Mouse (Mus musculus) G1E (cell line): ENCODE data around the gene Arl5c. TPM values are rescaled to one million over a fixed set of nuclear protein-coding genes. Genes with fewer than 3 reads are reported as not detected.

Experiments
- ATAC-seq: 2 replicates; pipeline ENCODE4 v1.8.0; 2016; ENCODE audit warnings: mild to moderate bottlenecking; ENCODE audit not compliant: insufficient number of reproducible peaks, poor library complexity, low FRiP score, severe bottlenecking; ENCODE audit errors: extremely low read depth
- DNase-seq: peaks from one replicate; pipeline ENCODE4 v3.0.0; 2012; ENCODE audit warnings: low spot score
- H3K27me3 ChIP-seq: 2 replicates; pipeline ENCODE4 v1.6.1; 2012; ENCODE audit warnings: mild to moderate bottlenecking, low read length, inconsistent platforms; ENCODE audit not compliant: insufficient read depth
- H3K36me3 ChIP-seq: replicated peaks from 2 replicates; pipeline ENCODE3; 2012; ENCODE audit warnings: mild to moderate bottlenecking, inconsistent platforms
- H3K4me1 ChIP-seq: 2 replicates; pipeline ENCODE4 v1.6.1; 2012; ENCODE audit warnings: low read depth, low read length, inconsistent platforms, mixed read lengths; ENCODE audit not compliant: insufficient read depth
- H3K4me3 ChIP-seq: 2 replicates; pipeline ENCODE4 v1.5.1; 2012; ENCODE audit warnings: low read depth, mild to moderate bottlenecking, inconsistent platforms, low read length, moderate library complexity, mixed read lengths
- H3K9me3 ChIP-seq: replicated peaks from 2 replicates; pipeline ENCODE4 v1.6.1; 2012; ENCODE audit warnings: inconsistent platforms
- CTCF ChIP-seq: IDR thresholded peaks from 2 replicates; pipeline ENCODE4 v1.5.1; 2012; ENCODE audit warnings: low read depth, low read length, inconsistent platforms, mixed read lengths
- GATA1 ChIP-seq: IDR thresholded peaks from 2 replicates; pipeline ENCODE4 v1.6.1; 2012; ENCODE audit warnings: borderline replicate concordance, low read length, inconsistent platforms, mixed read lengths
- GATA2 ChIP-seq: IDR thresholded peaks from 2 replicates; pipeline ENCODE4 v1.6.1; 2012; ENCODE audit warnings: low read depth, low read length, inconsistent platforms, borderline replicate concordance
- POLR2AphosphoS5 ChIP-seq: IDR thresholded peaks from 2 replicates; pipeline ENCODE4 v1.6.1; 2012; ENCODE audit warnings: low read depth, low read length, inconsistent platforms; ENCODE audit not compliant: insufficient replicate concordance
- TAL1 ChIP-seq: conservative IDR thresholded peaks from 2 replicates; pipeline ENCODE4 v1.6.1; 2012; ENCODE audit warnings: low read depth, low read length, inconsistent platforms, mixed read lengths
- polyA plus RNA-seq: library from polyadenylated mRNA; stranded (reverse); fragments of >175 nt; gene quantifications from 2 replicates; pipeline ENCODE4 v1.2.3, GENCODE M21; 2012
- total RNA-seq, 2 experiments: library from RNA; stranded (forward) in 1 of 2; stranded (reverse) in 1 of 2; fragments of 200-1000 nt in 1 of 2; fragments of >200 nt in 1 of 2; fragmentation: Nextera tagmentation in 1 of 2; gene quantifications; 2 replicates each; pipeline ENCODE4 v1.2.3; 2014 to 2017

Gene Arl5c
- total and polyA plus RNA-seq, 3 experiments: 0.44 TPM; not detected in 2

DNA sequence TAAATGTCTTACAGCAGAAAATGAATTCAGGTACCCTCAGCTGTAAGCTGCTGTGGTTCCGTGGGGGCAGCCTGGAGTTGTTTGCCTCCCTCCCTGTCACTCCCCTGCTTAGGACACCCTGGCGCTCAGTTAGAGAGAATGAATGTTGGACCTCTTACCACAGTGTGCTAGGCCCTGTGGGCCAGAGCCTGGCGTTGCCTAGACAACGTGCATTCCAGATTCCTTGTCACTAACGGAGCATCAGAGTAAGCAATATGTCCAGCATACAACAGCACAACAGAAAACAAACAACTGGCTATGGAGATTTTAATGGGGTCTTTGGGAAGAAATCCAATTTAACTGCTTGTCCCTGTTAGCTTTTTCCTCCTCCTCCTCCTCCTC, 36.7 kb downstream of the Arl5c start:
- peaks cover 41% of the 10 kb centered on the region for H3K4me1 ChIP-seq

DNA sequence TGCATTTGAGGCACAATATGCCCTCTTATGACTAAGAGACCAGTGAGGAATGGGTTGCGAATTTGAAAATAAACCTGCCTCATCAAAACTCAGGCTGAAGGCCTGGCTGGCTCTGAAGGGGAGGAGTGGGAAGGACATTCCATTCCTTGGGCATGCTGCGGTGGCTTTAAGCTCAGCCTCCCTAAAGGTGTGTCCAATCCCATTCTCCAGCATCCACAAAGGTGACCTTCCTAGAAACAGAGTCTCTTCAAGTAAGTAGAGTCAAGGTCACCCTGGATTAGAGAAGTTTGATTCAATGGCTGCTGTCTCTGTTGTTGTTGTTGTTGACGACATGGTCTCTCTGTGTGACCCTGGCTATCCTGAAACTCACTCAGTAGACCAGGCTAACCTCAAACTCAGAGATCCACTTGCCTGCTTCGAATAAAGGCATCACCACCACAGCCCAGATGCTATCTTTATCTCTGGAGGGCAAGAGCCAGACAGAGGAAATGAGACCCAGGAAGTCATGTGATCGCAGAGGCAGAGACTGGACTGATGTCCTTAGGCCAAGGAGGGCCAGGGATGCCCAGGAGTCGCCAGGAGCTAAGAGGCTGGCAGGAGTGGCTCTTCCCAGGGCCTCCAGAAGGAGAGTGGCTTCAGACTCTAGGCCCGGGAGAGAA, 37.2 kb downstream of the Arl5c start:
- DNase-seq: no peak

More for the DNA sequence above, 36.7 kb downstream of the Arl5c start:
- DNase-seq (no peak), ATAC-seq (no peak)
- Histone ChIP-seq H3K36me3 (peaks cover 7% of the 10 kb centered on the region), H3K27me3 (peaks cover 7% of the 10 kb centered on the region; the same call in 1 of the 2 replicates), H3K4me3 (no peak overlapping the region), H3K9me3 (no peaks in the 10 kb centered on the region)
- TF ChIP-seq CTCF (no peak), GATA2 (no peak)

DNA sequence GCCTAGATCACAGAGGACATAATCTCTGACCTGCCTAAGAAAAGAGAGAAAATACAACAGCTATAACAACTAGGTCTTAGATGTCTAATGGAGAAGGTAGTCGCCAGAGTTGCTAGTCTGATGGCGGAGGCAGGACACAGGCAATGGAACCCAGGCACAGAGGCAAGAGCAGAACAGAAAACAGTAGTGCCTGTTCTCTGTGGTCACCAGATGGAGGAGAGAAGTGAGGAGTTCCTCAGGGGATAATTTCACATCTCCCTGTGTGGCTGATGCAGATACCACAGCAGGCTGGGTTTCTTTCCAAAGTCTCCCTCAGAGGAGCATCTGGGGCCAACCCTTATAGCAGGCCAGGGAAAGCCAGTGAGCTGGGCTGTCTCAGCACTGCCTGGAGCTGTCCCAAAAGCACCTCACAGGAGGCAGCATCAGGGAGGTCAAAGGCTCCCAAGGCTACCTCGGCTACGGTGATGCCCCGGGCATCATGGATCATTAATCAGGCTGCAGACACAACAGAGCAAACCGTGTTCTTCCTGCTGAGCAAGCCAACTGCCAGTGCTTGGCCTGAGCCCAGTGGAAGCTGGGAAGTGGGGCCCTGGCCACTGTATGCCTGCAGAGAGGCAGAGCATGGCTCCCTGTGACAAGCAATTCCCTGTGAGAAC, 38.9 kb downstream of the Arl5c start:
- no peaks in the 10 kb centered on the region for H3K27me3 ChIP-seq
- peaks cover 16% of the 10 kb centered on the region for H3K36me3 ChIP-seq
- H3K4me1 ChIP-seq: peaks cover 46% of the 10 kb centered on the region
- ATAC-seq: no peak
- no peaks in the 10 kb centered on the region for H3K9me3 ChIP-seq
- DNase-seq: no peak
- no peak for TF ChIP-seq TAL1
- no peak for TF ChIP-seq GATA2
- no peak for TF ChIP-seq CTCF
- TF ChIP-seq POLR2AphosphoS5: no peak
- TF ChIP-seq GATA1: no peak
- H3K4me3 ChIP-seq: no peak overlapping the region

More for the DNA sequence above, 37.2 kb downstream of the Arl5c start:
- Histone ChIP-seq H3K27me3 (peaks cover 3% of the 10 kb centered on the region; the same call in 1 of the 2 replicates), H3K9me3 (no peaks in the 10 kb centered on the region), H3K36me3 (peaks cover 9% of the 10 kb centered on the region), H3K4me3 (no peak overlapping the region), H3K4me1 (peaks cover 46% of the 10 kb centered on the region)
- TF ChIP-seq CTCF: no peak
- TF ChIP-seq TAL1: no peak
- TF ChIP-seq GATA2: no peak
- TF ChIP-seq GATA1: no peak
- no peak for TF ChIP-seq POLR2AphosphoS5
- 0 out of 2 replicates have a peak, but pooled peaks have one; percentile 15 for ATAC-seq

DNA sequence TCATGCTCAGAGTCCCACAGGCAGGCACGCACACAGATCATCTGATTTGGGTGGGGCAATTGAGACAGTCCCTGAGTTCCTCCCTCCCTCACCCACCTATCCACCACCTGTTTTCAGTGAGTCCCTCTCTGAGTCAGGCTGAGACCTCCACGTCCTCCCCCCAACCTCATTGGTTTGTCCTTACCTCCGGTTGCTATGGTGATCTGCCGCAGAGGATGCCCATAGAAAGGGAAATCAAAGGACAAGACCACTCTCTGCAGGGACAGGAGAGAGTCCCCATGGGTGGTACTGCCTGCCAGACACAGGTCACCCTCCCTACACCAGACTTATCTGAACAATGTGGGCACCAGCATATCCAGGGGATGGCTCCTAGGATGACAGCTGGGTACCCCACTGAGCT, 40.1 kb downstream of the Arl5c start:
- H3K4me3 ChIP-seq: no peak overlapping the region
- no peaks in the 10 kb centered on the region for H3K27me3 ChIP-seq
- no peak for ATAC-seq
- H3K9me3 ChIP-seq: no peaks in the 10 kb centered on the region
- peaks cover 20% of the 10 kb centered on the region for H3K36me3 ChIP-seq
- H3K4me1 ChIP-seq: peaks cover 51% of the 10 kb centered on the region
- TF ChIP-seq CTCF (no peak), POLR2AphosphoS5 (no peak), GATA1 (no peak), GATA2 (no peak), TAL1 (no peak)
- no peak for DNase-seq

GRCm38 (mm10) chr11:97955146-97955902, 40.7 kb downstream of the Arl5c start:
- no peak for TF ChIP-seq POLR2AphosphoS5
- TF ChIP-seq GATA1: no peak
- TF ChIP-seq CTCF: no peak
- TF ChIP-seq TAL1: no peak
- no peak for TF ChIP-seq GATA2
- peaks cover 57% of the 10 kb centered on the region for H3K4me1 ChIP-seq
- ATAC-seq (no peak), DNase-seq (no peak)
- peaks cover 26% of the 10 kb centered on the region for H3K36me3 ChIP-seq
- H3K9me3 ChIP-seq: no peaks in the 10 kb centered on the region
- H3K27me3 ChIP-seq: no peaks in the 10 kb centered on the region
- no peak overlapping the region for H3K4me3 ChIP-seq
